25 mouse cellular contexts compared by ENCODE assay signal in genomic region chr1:52546796-52547195, GRCm38 (mm10).
"Had no signal": no experiment of that assay in that cellular context is flagged by ENCODE, and none has a peak within 500 bp of the region (broad histone marks: within the 10 kb centered on the region; RNA-seq: fewer than 3 reads in every experiment).

No protein-coding gene starts in this region.

- H3K27me3 ChIP-seq: hindbrain, embryonic 12.5 days; intestine, embryonic 15.5 days; limb, embryonic 13.5 days had no signal

- H3K27ac ChIP-seq: gastrocnemius, adult 2 months; heart, adult 2 months; hindbrain, embryonic 10.5 days; hindbrain, embryonic 12.5 days; hindbrain, embryonic 14.5 days; intestine, embryonic 15.5 days; layer of hippocampus, adult 2 months; left cerebral cortex, adult 2 months; limb, embryonic 13.5 days; liver, embryonic 14.5 days had no signal

- H3K4me2 ChIP-seq: heart, embryonic 11.5 days; hindbrain, embryonic 12.5 days; hindbrain, embryonic 14.5 days; intestine, embryonic 15.5 days; limb, embryonic 13.5 days; liver, embryonic 11.5 days had no signal

- H3K9ac ChIP-seq: hindbrain, embryonic 12.5 days; hindbrain, embryonic 14.5 days; intestine, embryonic 15.5 days; limb, embryonic 13.5 days; liver, embryonic 14.5 days had no signal

- H3K4me3 ChIP-seq: gastrocnemius, adult 2 months; heart, adult 2 months; hindbrain, embryonic 10.5 days; hindbrain, embryonic 12.5 days; intestine, embryonic 15.5 days; layer of hippocampus, adult 2 months; left cerebral cortex, adult 2 months; limb, embryonic 13.5 days had no signal

- H3K9me3 ChIP-seq: hindbrain, embryonic 10.5 days; hindbrain, embryonic 12.5 days; intestine, embryonic 15.5 days had no signal

- H3K36me3 ChIP-seq: hindbrain, embryonic 10.5 days; hindbrain, embryonic 12.5 days; intestine, embryonic 15.5 days; limb, embryonic 13.5 days had no signal

- H3K4me1 ChIP-seq: hindbrain, embryonic 10.5 days; hindbrain, embryonic 12.5 days; intestine, embryonic 15.5 days; limb, embryonic 13.5 days had no signal

- DNase-seq: gastrocnemius, adult 2 months; gastrocnemius, postnatal 10 days; gastrocnemius, postnatal 25 days; heart, adult 2 months; heart, postnatal 14 days; heart, postnatal 36 days; kidney, adult 18-20 months; kidney, adult 8-10 months; kidney, postnatal 10 days; kidney, postnatal 25 days; kidney, postnatal 4 days; liver had no signal

- ATAC-seq: hindbrain, embryonic 16.5 days; inflammation-experienced regulatory T-cells, adult 6 months; intestine, embryonic 15.5 days; intestine, postnatal 0 days had no signal
